Mouse (Mus musculus) G1E (cell line): ENCODE data around the gene Ccna2.

Experiments used
- GATA1 ChIP-seq: IDR thresholded peaks from 2 replicates; pipeline ENCODE4 v1.6.1; 2012; ENCODE audit warnings: borderline replicate concordance, low read length, inconsistent platforms, mixed read lengths
- TAL1 ChIP-seq: conservative IDR thresholded peaks from 2 replicates; pipeline ENCODE4 v1.6.1; 2012; ENCODE audit warnings: low read depth, low read length, inconsistent platforms, mixed read lengths

DNA sequence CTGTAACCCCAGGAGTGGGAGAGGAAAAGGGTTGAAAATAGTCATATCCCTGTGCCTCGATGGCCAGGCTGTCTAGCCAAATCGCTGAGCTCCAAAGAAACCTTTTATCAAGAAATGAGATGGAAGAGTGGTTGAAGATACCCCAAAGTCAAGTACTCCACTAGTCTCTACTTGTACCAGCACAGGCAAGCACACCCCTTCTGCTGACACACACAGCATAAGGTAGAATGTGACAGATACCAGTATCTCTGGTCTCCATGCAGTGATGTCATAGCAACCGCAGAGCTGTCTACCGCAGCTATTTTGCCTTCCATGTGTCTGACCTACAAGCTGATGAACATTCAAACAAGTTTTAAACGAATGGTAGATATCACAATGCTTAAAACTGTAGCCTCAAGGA, 2.1 kb downstream of the Ccna2 start:
- TF ChIP-seq TAL1 (no peak), GATA1 (no peak)
